Mouse (Mus musculus) lung, embryonic 14.5 days (tissue): ENCODE results near the gene Ick. TPM values are rescaled to one million over a fixed set of nuclear protein-coding genes. Genes with fewer than 3 reads are reported as not detected.
A peak's percentile ranks its signal among the peaks of the same experiment; 100 is the strongest.
"Not testable (repeated sequence)": the region's sequence is repeated elsewhere in the genome, so short reads cannot be mapped to it uniquely, and the experiment has no call there.

Experiments used
- ATAC-seq: fragments of 200-750 bp; cut with Nextera tagmentation; 2 replicates; pipeline ENCODE4 v1.8.0; 2017; ENCODE audit warnings: mild to moderate bottlenecking, moderate TSS enrichment, moderate library complexity; ENCODE audit not compliant: insufficient read depth
- DNase-seq: peaks from one replicate; pipeline ENCODE4 v3.0.0-alpha.2; 2015
- H3K27ac ChIP-seq: fragments of 300-500 bp; sonication (generic); 2 replicates; pipeline ENCODE4 v1.5.1; 2014; ENCODE audit warnings: low read depth, mild to moderate bottlenecking, moderate library complexity
- H3K27me3 ChIP-seq: fragments of 300-500 bp; sonication (generic); 2 replicates; pipeline ENCODE4 v1.6.1; 2014; ENCODE audit warnings: low read length, control low read depth; ENCODE audit not compliant: insufficient read depth
- H3K36me3 ChIP-seq: fragments of 300-500 bp; sonication (generic); 2 replicates; pipeline ENCODE4 v1.6.1; 2014; ENCODE audit warnings: control low read depth; ENCODE audit not compliant: insufficient read depth
- H3K4me1 ChIP-seq: fragments of 300-500 bp; sonication (generic); 2 replicates; pipeline ENCODE4 v1.6.1; 2014; ENCODE audit warnings: antibody characterized with exemption, control low read depth; ENCODE audit not compliant: insufficient read depth
- H3K4me2 ChIP-seq: fragments of 300-500 bp; sonication (generic); 2 replicates; pipeline ENCODE4 v1.6.1; 2014; ENCODE audit warnings: mild to moderate bottlenecking
- H3K4me3 ChIP-seq: fragments of 300-500 bp; sonication (generic); 2 replicates; pipeline ENCODE4 v1.5.1; 2014; ENCODE audit warnings: low read depth, low read length
- H3K9ac ChIP-seq: fragments of 300-500 bp; sonication (generic); 2 replicates; pipeline ENCODE4 v1.6.1; 2014
- H3K9me3 ChIP-seq: fragments of 300-500 bp; sonication (generic); 2 replicates; pipeline ENCODE4 v1.6.1; 2016; ENCODE audit warnings: low read depth, low read length, control low read depth
- CTCF ChIP-seq: IDR thresholded peaks from 2 replicates; pipeline ENCODE4 v1.5.1; 2016; ENCODE audit warnings: antibody characterized with exemption, low read depth
- whole genome bisulfite sequencing: fragments of 180-500 bp; shearing (Covaris S2); extraction: QIAGEN DNeasy Blood & Tissue Kit; methylation state at CpG from one replicate; pipeline ENCODE4 v1.1.7; 2014; 5-methylcytosine and 5-hydroxymethylcytosine counted together
- polyA plus RNA-seq: library from polyadenylated mRNA; unstranded; fragments of >200 nt; fragmentation: Nextera tagmentation; extraction: Ambion mirVana; gene quantifications from 2 replicates; pipeline ENCODE4 v1.2.1, GENCODE M21; 2014

Gene Ick
- polyA plus RNA-seq, 1 experiment from 2014 or later, result 22.9 TPM

GRCm38 (mm10) chr9:78175277-78176200 is 66.5 kb downstream of the Ick start:
- Histone ChIP-seq H3K9ac (peak overlapping the region; percentile 85), H3K27ac (peak overlapping the region; percentile 99), H3K4me1 (peaks cover 5% of the 10 kb centered on the region; the same call in 1 of the 2 replicates), H3K9me3 (no peaks in the 10 kb centered on the region), H3K4me2 (peak overlapping the region; percentile 70), H3K4me3 (peak overlapping the region; percentile 64), H3K27me3 (no peaks in the 10 kb centered on the region), H3K36me3 (no peaks in the 10 kb centered on the region)
- DNase-seq, result peak; percentile 98
- peak; percentile 99 for ATAC-seq
- no peak; the same call in 1 of the 2 replicates for TF ChIP-seq CTCF
- under 1% methylated on average over 49 of the region's 58 CpGs for WGBS

GRCm38 (mm10) chr9:78176201-78176727 is 67.3 kb downstream of the Ick start:
- peak overlapping the region; percentile 64 for H3K4me3 ChIP-seq
- peaks cover 5% of the 10 kb centered on the region; the same call in 1 of the 2 replicates for H3K4me1 ChIP-seq
- ATAC-seq, result peak; percentile 69
- TF ChIP-seq CTCF, result peak; percentile 77
- H3K9me3 ChIP-seq, result no peaks in the 10 kb centered on the region
- WGBS, result under 1% methylated on average over 22 of the region's 22 CpGs
- DNase-seq, result peak; percentile 93
- H3K27me3 ChIP-seq, result no peaks in the 10 kb centered on the region
- no peaks in the 10 kb centered on the region for H3K36me3 ChIP-seq
- peak overlapping the region; percentile 99 for H3K27ac ChIP-seq
- peak overlapping the region; percentile 85 for H3K9ac ChIP-seq
- H3K4me2 ChIP-seq, result peak overlapping the region; percentile 70

DNA sequence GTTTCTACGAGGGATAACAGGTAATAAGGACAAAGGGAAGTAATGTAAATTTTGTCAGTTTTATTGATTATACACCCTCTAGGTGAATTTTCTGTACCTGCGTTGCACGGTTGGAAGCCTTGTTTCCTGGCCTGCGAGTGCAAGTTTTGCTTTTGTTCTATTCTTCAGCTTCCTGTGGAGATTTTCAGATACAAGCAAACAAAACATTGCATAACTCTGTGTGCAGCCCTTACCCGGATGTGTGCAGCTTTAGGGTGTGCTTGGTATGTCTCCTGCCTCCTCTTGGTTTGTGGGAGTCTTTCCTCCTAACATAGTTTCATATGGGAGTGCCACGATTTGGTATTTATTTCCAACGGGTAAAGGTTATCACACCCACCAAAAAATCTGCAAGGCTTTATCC is 67.8 kb downstream of the Ick start:
- Histone ChIP-seq H3K27me3 (no peaks in the 10 kb centered on the region), H3K27ac (peak overlapping the region; percentile 99), H3K4me3 (peak overlapping the region; percentile 64), H3K36me3 (no peaks in the 10 kb centered on the region), H3K9me3 (no peaks in the 10 kb centered on the region), H3K9ac (peak overlapping the region; percentile 85), H3K4me1 (peaks cover 5% of the 10 kb centered on the region; the same call in 1 of the 2 replicates), H3K4me2 (peak overlapping the region; percentile 70)
- no peak for TF ChIP-seq CTCF
- 23% methylated on average over 7 of the region's 7 CpGs for WGBS
- ATAC-seq (no peak), DNase-seq (peak; percentile 61)

DNA sequence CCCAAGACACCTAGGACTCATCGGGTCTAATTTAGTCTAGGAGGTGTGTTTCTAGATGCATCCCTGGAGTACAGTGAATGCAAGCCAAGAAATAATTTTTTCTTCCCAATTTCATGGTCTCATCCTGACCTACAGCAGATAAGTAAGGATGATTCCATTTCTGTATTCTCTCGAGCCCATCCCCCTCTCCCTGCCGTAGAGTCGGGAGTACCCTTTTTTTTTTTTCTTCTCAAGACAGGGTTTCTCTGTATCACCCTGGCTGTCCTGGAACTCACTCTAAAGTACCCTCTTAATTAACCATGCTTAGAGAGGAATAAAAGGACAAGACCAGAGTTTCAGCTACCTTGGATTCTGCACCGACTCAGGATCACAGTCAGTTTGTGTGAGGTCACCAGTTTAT is 69.2 kb downstream of the Ick start:
- ATAC-seq, result no peak
- H3K4me2 ChIP-seq, result no peak overlapping the region
- TF ChIP-seq CTCF, result no peak

GRCm38 (mm10) chr9:78179071-78179470 is 70.1 kb downstream of the Ick start:
- peaks cover 5% of the 10 kb centered on the region; the same call in 1 of the 2 replicates for H3K4me1 ChIP-seq
- H3K27ac ChIP-seq, result no peak overlapping the region
- no peak overlapping the region for H3K9ac ChIP-seq
- no peaks in the 10 kb centered on the region for H3K27me3 ChIP-seq
- no peaks in the 10 kb centered on the region for H3K36me3 ChIP-seq
- DNase-seq (no peak), ATAC-seq (no peak)
- no peak overlapping the region for H3K4me2 ChIP-seq
- no peak overlapping the region for H3K4me3 ChIP-seq
- TF ChIP-seq CTCF, result no peak
- no peaks in the 10 kb centered on the region for H3K9me3 ChIP-seq
- WGBS, result 80% methylated on average over 2 of the region's 2 CpGs

More for the DNA sequence above, 69.2 kb downstream of the Ick start:
- no peak overlapping the region for H3K27ac ChIP-seq
- no peak for DNase-seq
- H3K4me1 ChIP-seq, result peaks cover 5% of the 10 kb centered on the region; the same call in 1 of the 2 replicates
- no peaks in the 10 kb centered on the region for H3K27me3 ChIP-seq
- no peak overlapping the region for H3K9ac ChIP-seq
- H3K4me3 ChIP-seq, result no peak overlapping the region
- no peaks in the 10 kb centered on the region for H3K36me3 ChIP-seq
- WGBS, result 72% methylated on average over 5 of the region's 5 CpGs
- H3K9me3 ChIP-seq, result no peaks in the 10 kb centered on the region

DNA sequence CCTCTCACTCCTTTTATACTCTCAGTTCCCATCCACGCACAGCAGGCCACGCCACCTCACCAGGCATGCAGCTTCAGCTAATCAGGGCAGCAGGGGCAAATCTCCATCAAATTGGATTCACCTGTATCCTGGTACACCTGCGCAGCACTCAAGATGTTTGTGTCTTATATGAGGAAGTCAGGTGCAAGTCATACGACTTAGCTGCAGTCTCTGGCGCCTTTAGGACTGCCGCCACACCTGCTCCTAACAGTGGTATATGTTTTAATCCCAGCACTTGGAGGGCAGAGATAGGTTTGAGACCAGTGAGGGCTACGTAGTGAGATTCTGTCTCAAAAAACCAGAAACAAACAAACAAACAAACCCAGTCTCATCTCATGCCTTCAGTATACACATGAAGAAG is 73.5 kb downstream of the Ick start, which contains the start of gene Gsta4:
TSS of gene Gsta4 (plus strand) at position 301 of the 400 bp plus-strand sequence.
- H3K4me2 ChIP-seq, ATAC-seq, H3K9ac ChIP-seq, DNase-seq, H3K27me3 ChIP-seq, H3K4me3 ChIP-seq, H3K4me1 ChIP-seq, H3K9me3 ChIP-seq, H3K36me3 ChIP-seq, H3K27ac ChIP-seq: not testable (repeated sequence)
- WGBS, result 89% methylated on average over 4 of the region's 7 CpGs

GRCm38 (mm10) chr9:78185686-78186085 is 76.7 kb downstream of the Ick start:
- TF ChIP-seq CTCF, result no peak
- Histone ChIP-seq H3K4me2 (no peak overlapping the region), H3K4me1 (no peaks in the 10 kb centered on the region), H3K36me3 (no peaks in the 10 kb centered on the region), H3K9ac (no peak overlapping the region), H3K27ac (no peak overlapping the region), H3K27me3 (no peaks in the 10 kb centered on the region), H3K9me3 (no peaks in the 10 kb centered on the region), H3K4me3 (no peak overlapping the region)
- ATAC-seq (no peak), DNase-seq (no peak)
- WGBS, result 81% methylated on average over 9 of the region's 9 CpGs
